Mouse (Mus musculus): ENCODE measurements at regions not wholly inside any gene's neighbourhood (a gene's known extent, or its start where the extent isn't known, plus 50 kb on each side); places are given as distances from the start of the nearest gene placed in this dataset.

DNA sequence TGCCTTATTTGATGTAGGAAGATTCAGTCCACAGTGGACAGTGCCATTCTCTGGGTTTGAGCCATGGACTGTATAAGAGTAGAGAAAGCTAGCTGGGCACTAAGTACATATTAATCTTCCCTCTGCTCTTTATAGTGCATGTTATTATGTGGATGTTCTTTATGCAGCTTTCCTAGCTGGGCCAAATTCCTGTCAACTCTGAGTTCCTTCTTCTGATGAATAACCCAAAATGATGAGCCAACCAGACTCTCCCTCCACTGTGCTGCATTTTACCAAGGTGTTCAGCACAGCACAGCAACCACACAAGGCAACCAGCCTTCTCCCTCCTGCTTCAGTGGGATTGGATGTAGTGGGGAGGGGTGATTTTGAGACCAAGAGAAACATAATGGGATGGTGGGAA lies 87.7 kb downstream of the Ets2 start:
- Histone ChIP-seq H3K36me3 (no peaks in the 10 kb centered on the region), H3K9me3 (no peaks in the 10 kb centered on the region), H3K27me3 (replicated peaks) (no peaks in the 10 kb centered on the region), H3K9ac (no peak overlapping the region), H3K27ac (replicated peaks) (no peak overlapping the region), H3K4me1 (0 out of 2 replicates have a peak, but pooled peaks cover 3% of the 10 kb centered on the region), H3K4me2 (no peak overlapping the region), H3K4me3 (no peak overlapping the region)
- ATAC-seq (ENCODE audit: extremely low read depth, insufficient number of reproducible peaks, low FRiP score, low TSS enrichment): no peak

- H3K4me2 ChIP-seq: no peak overlapping the region
- 77% methylated on average over 5 of the region's 5 CpGs for WGBS
- H3K4me1 ChIP-seq: no peaks in the 10 kb centered on the region
Measured at GRCm38 (mm10) chr16:95781681-95782080, 79.8 kb downstream of the Ets2 start.

DNA sequence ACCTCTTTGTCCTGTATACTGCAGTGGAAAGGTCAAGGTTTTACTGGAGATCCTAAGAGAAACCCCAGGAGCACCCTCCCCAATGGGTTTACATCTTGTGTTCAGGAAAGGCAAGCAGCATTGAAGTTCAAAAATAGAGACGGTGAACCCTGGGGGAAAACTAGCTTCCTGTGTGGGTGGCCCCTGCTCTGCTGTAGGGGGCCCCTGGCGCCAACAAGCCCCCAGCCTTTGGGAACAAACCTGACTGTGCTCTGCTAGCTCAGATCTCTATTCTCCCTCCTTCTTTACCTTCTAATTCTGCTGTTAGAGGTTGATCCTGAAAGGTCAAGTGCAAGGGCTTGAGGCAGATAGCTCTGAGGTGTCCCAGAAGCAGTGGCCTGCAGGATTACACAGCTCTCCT lies 78.6 kb downstream of the Ets2 start:
- H3K4me1 ChIP-seq: no peaks in the 10 kb centered on the region; the same call in 1 of the 2 replicates
- ATAC-seq (ENCODE audit: extremely low read depth, insufficient number of reproducible peaks, low FRiP score, low TSS enrichment): no peak
- H3K9me3 ChIP-seq: no peaks in the 10 kb centered on the region
- no peaks in the 10 kb centered on the region for H3K36me3 ChIP-seq
- WGBS: 67% methylated on average over 2 of the region's 2 CpGs
- H3K27me3 ChIP-seq (replicated peaks): no peaks in the 10 kb centered on the region
- H3K4me3 ChIP-seq: no peak overlapping the region
- no peak overlapping the region for H3K4me2 ChIP-seq
- H3K9ac ChIP-seq: no peak overlapping the region
- H3K27ac ChIP-seq (replicated peaks): no peak overlapping the region

More at GRCm38 (mm10) chr16:95781681-95782080, 79.8 kb downstream of the Ets2 start:
- no peaks in the 10 kb centered on the region for H3K27me3 ChIP-seq (replicated peaks)
- no peak overlapping the region for H3K9ac ChIP-seq
- no peaks in the 10 kb centered on the region for H3K36me3 ChIP-seq
- ATAC-seq (ENCODE audit: extremely low read depth, insufficient number of reproducible peaks, low FRiP score, low TSS enrichment): no peak
- no peaks in the 10 kb centered on the region for H3K9me3 ChIP-seq
- H3K27ac ChIP-seq (replicated peaks): no peak overlapping the region
- no peak overlapping the region for H3K4me3 ChIP-seq

GRCm38 (mm10) chr16:95778845-95779722 lies 77.2 kb downstream of the Ets2 start:
- Histone ChIP-seq H3K4me2 (no peak overlapping the region), H3K9me3 (no peaks in the 10 kb centered on the region), H3K4me3 (no peak overlapping the region), H3K36me3 (no peaks in the 10 kb centered on the region), H3K27ac (replicated peaks) (no peak overlapping the region), H3K9ac (no peak overlapping the region), H3K4me1 (no peaks in the 10 kb centered on the region; the same call in 1 of the 2 replicates), H3K27me3 (replicated peaks) (no peaks in the 10 kb centered on the region)
- 81% methylated on average over 6 of the region's 6 CpGs for WGBS
- no peak for ATAC-seq (ENCODE audit: extremely low read depth, insufficient number of reproducible peaks, low FRiP score, low TSS enrichment)

- WGBS: 63% methylated on average over 4 of the region's 4 CpGs
- Histone ChIP-seq H3K27ac (replicated peaks) (no peak overlapping the region), H3K4me3 (no peak overlapping the region), H3K9ac (no peak overlapping the region), H3K36me3 (no peaks in the 10 kb centered on the region), H3K9me3 (no peaks in the 10 kb centered on the region), H3K27me3 (replicated peaks) (0 out of 2 replicates have a peak, but pooled peaks cover 4% of the 10 kb centered on the region), H3K4me1 (no peaks in the 10 kb centered on the region; the same call in 1 of the 2 replicates), H3K4me2 (no peak overlapping the region)
- ATAC-seq (ENCODE audit: extremely low read depth, insufficient number of reproducible peaks, low FRiP score, low TSS enrichment): no peak
Measured at GRCm38 (mm10) chr16:95778173-95778572, 76.3 kb downstream of the Ets2 start.

- H3K27ac ChIP-seq (replicated peaks): no peak overlapping the region
- no peak overlapping the region for H3K4me2 ChIP-seq
- H3K9ac ChIP-seq: no peak overlapping the region
- H3K36me3 ChIP-seq: no peaks in the 10 kb centered on the region
- H3K27me3 ChIP-seq (replicated peaks): 0 out of 2 replicates have a peak, but pooled peaks cover 4% of the 10 kb centered on the region
- no peaks in the 10 kb centered on the region for H3K9me3 ChIP-seq
- no peaks in the 10 kb centered on the region; the same call in 1 of the 2 replicates for H3K4me1 ChIP-seq
- no peak for ATAC-seq (ENCODE audit: extremely low read depth, insufficient number of reproducible peaks, low FRiP score, low TSS enrichment)
- WGBS: 83% methylated on average over 10 of the region's 10 CpGs
- no peak overlapping the region for H3K4me3 ChIP-seq
Measured at GRCm38 (mm10) chr16:95776610-95777363, 74.9 kb downstream of the Ets2 start.

DNA sequence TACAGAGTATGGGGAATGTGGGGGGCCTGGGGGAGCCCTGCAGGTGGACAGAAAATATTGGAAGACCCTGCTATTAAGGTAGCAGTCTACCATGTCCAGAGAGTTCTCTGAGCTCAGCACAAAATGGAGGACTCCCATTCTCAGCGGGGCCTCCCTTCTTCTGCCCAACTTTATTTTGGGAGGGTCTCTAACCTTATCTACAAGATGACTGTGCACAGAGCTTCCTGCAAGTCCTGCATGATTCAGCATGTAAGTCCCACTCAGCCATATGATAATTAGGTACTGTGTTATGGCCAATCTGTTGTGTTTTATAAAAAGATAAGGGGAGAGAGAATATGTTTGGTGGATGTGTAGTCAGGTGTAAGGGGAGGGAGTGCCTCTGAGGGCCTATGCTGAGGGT lies 74.1 kb downstream of the Ets2 start:
- no peaks in the 10 kb centered on the region for H3K36me3 ChIP-seq
- H3K9ac ChIP-seq: no peak overlapping the region
- H3K4me2 ChIP-seq: no peak overlapping the region
- 0 out of 2 replicates have a peak, but pooled peaks cover 7% of the 10 kb centered on the region for H3K27me3 ChIP-seq (replicated peaks)
- ATAC-seq (ENCODE audit: extremely low read depth, insufficient number of reproducible peaks, low FRiP score, low TSS enrichment): no peak
- no peak overlapping the region for H3K27ac ChIP-seq (replicated peaks)
- no peaks in the 10 kb centered on the region for H3K9me3 ChIP-seq
- no peak overlapping the region for H3K4me3 ChIP-seq
- H3K4me1 ChIP-seq: peaks cover 3% of the 10 kb centered on the region
- 61% methylated on average over 1 of the region's 1 CpGs for whole genome bisulfite sequencing

- 64% methylated on average over 5 of the region's 5 CpGs for WGBS
- Histone ChIP-seq H3K9me3 (no peaks in the 10 kb centered on the region), H3K27ac (replicated peaks) (no peak overlapping the region), H3K4me2 (no peak overlapping the region), H3K4me3 (no peak overlapping the region), H3K4me1 (peaks cover 8% of the 10 kb centered on the region), H3K9ac (no peak overlapping the region), H3K36me3 (no peaks in the 10 kb centered on the region), H3K27me3 (replicated peaks) (0 out of 2 replicates have a peak, but pooled peaks cover 9% of the 10 kb centered on the region)
- ATAC-seq (ENCODE audit: extremely low read depth, insufficient number of reproducible peaks, low FRiP score, low TSS enrichment): no peak
Measured at GRCm38 (mm10) chr16:95775361-95775760, 73.5 kb downstream of the Ets2 start.

DNA sequence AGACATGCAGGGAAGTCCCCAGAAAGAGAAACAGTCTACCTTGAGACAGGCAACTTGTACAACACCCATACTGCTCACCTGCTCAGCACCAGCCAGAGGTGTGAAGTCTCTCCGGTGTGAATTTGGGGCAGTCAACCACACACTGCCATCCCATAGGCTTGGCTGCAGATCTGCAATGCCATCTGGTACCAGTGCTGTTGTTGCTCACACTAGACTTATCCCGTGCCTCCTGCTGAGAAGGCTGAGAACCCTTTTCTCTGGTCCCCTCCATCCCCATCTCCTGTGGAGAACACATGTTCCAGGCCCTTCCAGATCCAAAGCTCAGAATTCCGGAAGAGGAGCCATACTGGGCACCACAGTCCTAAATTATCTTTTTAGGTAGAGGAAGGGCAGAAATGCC lies 71.3 kb downstream of the Ets2 start:
- 0 out of 2 replicates have a peak, but pooled peaks cover 9% of the 10 kb centered on the region for H3K27me3 ChIP-seq (replicated peaks)
- no peak overlapping the region for H3K4me2 ChIP-seq
- WGBS: 76% methylated on average over 3 of the region's 3 CpGs
- no peak overlapping the region for H3K9ac ChIP-seq
- H3K9me3 ChIP-seq: no peaks in the 10 kb centered on the region
- no peak for ATAC-seq (ENCODE audit: extremely low read depth, insufficient number of reproducible peaks, low FRiP score, low TSS enrichment)
- no peaks in the 10 kb centered on the region for H3K36me3 ChIP-seq
- H3K4me3 ChIP-seq: no peak overlapping the region
- H3K4me1 ChIP-seq: peaks cover 17% of the 10 kb centered on the region
- H3K27ac ChIP-seq (replicated peaks): no peak overlapping the region

Measured in heart, embryonic 13.5 days (tissue).